Mouse (Mus musculus) adrenal gland, postnatal 36 days (tissue): ENCODE data around the gene Defb19. TPM values are rescaled to one million over a fixed set of nuclear protein-coding genes. Genes with fewer than 3 reads are reported as not detected.

Source experiments
- DNase-seq, 2 experiments: peaks; one replicate each; pipeline ENCODE4 v3.0.0; 2021; ENCODE audit warnings: mixed read lengths in 1 of 2
- long read RNA-seq, 2 experiments: library from polyadenylated mRNA; stranded (forward); transcript quantifications; one replicate each; pipeline ENCODE4 v2.0.0; 2021; ENCODE audit warnings: borderline sequencing depth in 2 of 2
- total RNA-seq, 2 experiments: library from RNA; stranded (reverse); gene quantifications; 2 replicates each; pipeline ENCODE4 v1.2.3; 2021

The Defb19 gene
- total RNA-seq = 1 to 10 TPM in 1 of 2 experiments, not detected in 1; 1.3 TPM
- long read RNA-seq, experiment 1 = 0 reads
- long read RNA-seq, experiment 2, partial matches to known transcripts = 0 of 2 reads
- long read RNA-seq, experiment 2, other reads (novel, unspliced or antisense) = 0 of 2 reads

- peak in 1 of 2 experiments; percentile 18 for DNase-seq
Observed at GRCm38 (mm10) chr2:152580107-152580506, at the start of gene Defb19. Gene Defb19, minus strand, starts transcription at chr2:152580312.

DNA sequence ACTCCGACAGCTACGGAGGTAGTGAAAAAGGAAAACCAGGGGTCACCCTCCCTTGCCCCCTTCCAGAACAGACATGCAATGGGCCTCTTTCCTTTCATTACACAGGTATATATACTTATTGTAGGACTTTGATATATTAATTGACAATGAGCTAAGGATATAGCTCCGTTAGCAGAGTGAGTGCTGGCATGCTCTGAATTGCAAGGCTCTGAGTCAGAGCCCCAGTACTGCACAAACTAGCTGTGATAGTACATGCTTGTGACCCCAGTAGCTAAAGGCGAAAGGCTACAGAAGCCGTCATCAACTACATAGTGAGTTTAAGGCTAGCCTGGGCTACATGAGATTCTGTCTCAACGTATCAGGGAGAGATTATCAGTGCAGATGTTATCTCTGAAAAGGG lies 49.8 kb upstream of the Defb19 start:
- DNase-seq = no peak

GRCm38 (mm10) chr2:152629239-152629638 lies 49.1 kb upstream of the Defb19 start:
- no peak for DNase-seq

DNA sequence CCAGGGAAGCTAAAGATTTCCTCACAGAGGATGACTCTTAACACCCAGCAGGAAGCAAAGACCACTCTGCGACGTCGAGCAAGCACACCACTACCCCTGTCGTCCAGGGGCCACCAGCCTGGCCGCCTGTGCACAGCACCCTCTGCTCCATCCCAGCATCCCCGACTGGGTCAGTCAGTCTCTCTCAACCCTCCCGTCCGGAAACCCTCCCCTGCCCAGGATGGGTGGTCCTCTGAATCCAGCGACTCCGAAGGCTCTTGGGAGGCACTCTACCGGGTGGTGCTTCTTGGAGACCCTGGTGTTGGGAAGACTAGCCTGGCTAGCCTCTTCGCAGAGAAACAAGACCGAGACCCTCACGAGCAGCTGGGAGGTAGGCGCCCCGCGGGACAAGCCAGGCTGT lies 48.0 kb upstream of the Defb19 start:
- no peak for DNase-seq

GRCm38 (mm10) chr2:152626774-152627591 lies 46.9 kb upstream of the Defb19 start, which contains the start of gene Rem1:
Gene Rem1, plus strand, starts transcription at chr2:152626951.
- peak; percentile 49 to 70 for DNase-seq

DNA sequence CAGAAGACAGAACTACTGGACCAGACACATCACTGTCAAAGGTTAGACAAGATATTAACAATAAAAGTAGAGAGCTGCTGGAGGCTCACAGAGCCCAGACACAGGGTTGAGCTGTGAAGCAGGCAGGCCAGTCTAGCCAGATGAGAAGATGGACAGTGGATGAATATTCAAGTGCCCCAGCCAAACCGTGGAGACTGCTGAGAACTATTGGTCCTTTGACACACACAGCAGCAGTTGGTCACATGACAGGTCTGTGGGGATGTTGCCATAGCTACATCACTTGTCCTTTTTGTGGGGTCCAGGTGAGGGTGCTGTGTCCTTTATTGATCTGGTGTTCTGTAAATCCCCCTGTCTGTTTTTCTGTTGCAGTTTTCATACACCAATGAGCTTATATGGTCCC lies 45.1 kb upstream of the Defb19 start:
- no peak for DNase-seq

- DNase-seq = peak; percentile 56 to 58
Observed at GRCm38 (mm10) chr2:152624566-152624965, 44.5 kb upstream of the Defb19 start.

- DNase-seq = no peak
Observed at GRCm38 (mm10) chr2:152622953-152623352, 42.8 kb upstream of the Defb19 start, which contains the start of gene Defb25. Gene Defb25, minus strand, starts transcription at chr2:152623053.

- DNase-seq = no peak
Observed at GRCm38 (mm10) chr2:152622151-152622550, 42.0 kb upstream of the Defb19 start.

GRCm38 (mm10) chr2:152620367-152621134 lies 40.4 kb upstream of the Defb19 start:
- DNase-seq = no peak

DNA sequence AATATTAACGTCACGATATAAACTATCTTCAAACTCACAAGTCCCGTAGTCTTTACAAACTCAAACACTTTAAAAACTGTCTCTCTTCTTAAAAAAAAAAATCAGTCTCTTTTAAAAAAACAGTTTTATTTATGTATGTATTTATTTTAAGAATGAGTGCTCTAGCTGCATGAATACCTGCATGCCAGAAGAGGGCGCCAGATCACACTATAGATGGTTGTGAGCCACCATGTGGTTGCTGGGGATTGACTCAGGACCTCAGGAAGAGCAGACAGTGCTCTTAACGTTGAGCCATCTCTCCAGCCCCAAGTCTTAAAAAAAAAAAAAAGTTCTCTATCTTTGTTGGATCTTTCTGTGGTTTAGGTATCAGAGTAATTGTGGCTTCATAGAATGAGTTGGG lies 37.3 kb upstream of the Defb19 start:
- DNase-seq = no peak

GRCm38 (mm10) chr2:152616470-152616869 lies 36.4 kb upstream of the Defb19 start:
- no peak for DNase-seq

DNA sequence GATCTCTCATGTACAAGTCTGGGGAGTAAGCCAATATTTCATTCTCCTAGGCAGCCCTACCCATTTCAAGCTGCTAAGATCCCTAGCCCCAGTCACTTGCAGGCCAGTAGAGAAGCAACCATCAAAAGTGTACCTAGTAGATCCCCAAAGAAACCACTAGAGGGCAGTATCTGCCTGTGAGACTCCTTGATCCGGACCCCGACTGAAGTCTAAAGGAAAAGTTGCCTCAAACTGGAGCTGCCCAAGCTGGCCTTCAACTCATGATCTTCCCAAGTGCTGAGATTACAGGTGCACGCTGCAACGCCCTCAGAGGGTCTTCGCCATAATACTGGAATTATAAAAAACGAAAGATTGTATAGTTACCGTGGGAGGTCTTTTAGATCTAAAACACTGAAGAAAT lies 35.5 kb upstream of the Defb19 start:
- peak in 1 of 2 experiments; percentile 64 for DNase-seq

GRCm38 (mm10) chr2:152612193-152612592 lies 32.1 kb upstream of the Defb19 start:
- no peak for DNase-seq

GRCm38 (mm10) chr2:152608719-152609118 lies 28.6 kb upstream of the Defb19 start:
- no peak for DNase-seq

GRCm38 (mm10) chr2:152607746-152608145 lies 27.6 kb upstream of the Defb19 start:
- DNase-seq = no peak

DNA sequence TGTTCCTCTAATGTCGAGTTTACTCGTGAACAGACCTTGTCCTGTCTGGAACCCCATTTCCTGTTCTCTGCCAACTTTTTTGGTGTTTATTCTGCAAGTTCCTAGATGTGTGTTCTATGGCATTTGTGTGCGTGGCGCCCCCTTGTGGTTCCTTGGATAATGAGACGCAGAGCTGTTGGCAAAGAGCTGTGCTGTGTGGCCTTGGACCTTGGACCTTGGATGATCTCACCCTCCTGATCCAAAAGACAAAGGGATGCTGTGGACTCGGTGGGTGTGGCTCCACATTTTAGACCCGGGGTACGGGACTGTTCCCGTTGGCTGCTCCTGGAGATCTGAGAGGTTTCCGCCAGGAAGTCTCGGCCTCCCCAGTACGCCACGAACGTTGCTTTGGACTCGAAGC lies 23.9 kb upstream of the Defb19 start, which contains the start of gene Defb36:
TSS of gene Defb36 (plus strand) at position 271 of the 400 bp plus-strand sequence.
- DNase-seq = peak; percentile 76 to 86

- no peak for DNase-seq
Observed at GRCm38 (mm10) chr2:152601275-152601960, 21.3 kb upstream of the Defb19 start.

GRCm38 (mm10) chr2:152600076-152600475 lies 20.0 kb upstream of the Defb19 start:
- peak; percentile 34 to 39 for DNase-seq

DNA sequence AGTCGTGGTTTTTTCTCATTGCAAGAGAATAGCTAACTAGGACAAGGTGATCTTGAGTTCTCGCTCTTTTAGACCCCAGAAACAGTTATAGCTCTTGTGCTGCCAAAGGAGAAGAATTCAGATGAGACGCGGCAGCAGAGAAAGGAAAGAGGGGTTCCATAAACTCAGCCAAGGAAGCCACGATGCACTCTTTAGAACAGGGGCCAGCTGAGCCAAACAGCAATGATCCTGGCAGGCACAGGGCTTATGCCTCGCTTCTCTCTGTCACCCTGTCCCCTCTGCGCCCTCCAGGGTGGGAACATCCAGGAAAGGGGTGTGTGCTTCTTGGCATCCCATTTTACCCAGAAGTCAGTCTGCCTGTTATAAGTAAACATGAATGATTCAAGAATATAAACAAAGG lies 19.2 kb upstream of the Defb19 start, which contains the start of gene Defb45:
TSS of gene Defb45 (minus strand) at position 101 of the 400 bp plus-strand sequence.
- no peak for DNase-seq

- no peak for DNase-seq
Observed at GRCm38 (mm10) chr2:152589021-152589420, 8.9 kb upstream of the Defb19 start.

DNA sequence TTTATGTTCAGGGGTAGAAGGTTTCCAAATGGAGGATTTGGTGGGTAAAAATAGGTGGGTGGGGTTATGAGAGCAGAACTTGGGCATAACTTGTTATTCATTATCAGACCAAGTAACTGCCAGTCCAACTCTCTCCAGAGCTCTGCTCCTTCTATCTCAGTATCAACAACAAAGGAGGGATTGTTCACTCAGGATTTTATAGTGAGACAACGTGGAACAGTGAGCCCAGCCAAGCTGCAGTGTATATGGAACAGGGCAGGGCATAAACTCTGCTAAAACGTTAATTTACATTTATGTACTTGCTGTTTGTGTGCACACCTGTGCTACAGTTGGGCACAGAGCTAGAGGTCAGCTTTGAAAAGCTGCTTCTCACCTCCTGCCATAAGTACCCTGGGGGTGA lies 8.3 kb upstream of the Defb19 start:
- DNase-seq = no peak
